Mouse (Mus musculus) lung, postnatal 0 days (tissue): ENCODE measurements at regions not wholly inside any gene's neighbourhood (a gene's known extent, or its start where the extent isn't known, plus 50 kb on each side); places are given as distances from the start of the nearest gene placed in this dataset.
A peak's percentile ranks its signal among the peaks of the same experiment; 100 is the strongest.

ENCODE experiments used
- ATAC-seq: fragments of 200-750 bp; cut with Nextera tagmentation; 2 replicates; pipeline ENCODE4 v1.8.0; 2017; ENCODE audit warnings: moderate library complexity
- DNase-seq: peaks from one replicate; pipeline ENCODE4 v3.0.0-alpha.2; 2016; ENCODE audit warnings: low spot score
- H3K27ac ChIP-seq: fragments of 300-500 bp; sonication (generic); 2 replicates; pipeline ENCODE4 v1.5.1; 2014; ENCODE audit warnings: antibody characterized with exemption, mild to moderate bottlenecking, low read length, mixed read lengths
- H3K27me3 ChIP-seq: fragments of 300-500 bp; sonication (generic); replicated peaks from 2 replicates; pipeline ENCODE4 v1.6.1; 2014; ENCODE audit warnings: low read length, mixed read lengths; ENCODE audit not compliant: insufficient read depth
- H3K36me3 ChIP-seq: fragments of 300-500 bp; sonication (generic); 2 replicates; pipeline ENCODE4 v1.6.1; 2014; ENCODE audit warnings: low read length, mixed read lengths; ENCODE audit not compliant: insufficient read depth
- H3K4me1 ChIP-seq: fragments of 300-500 bp; sonication (generic); 2 replicates; pipeline ENCODE4 v1.6.1; 2014; ENCODE audit warnings: antibody characterized with exemption, low read depth, low read length, mixed read lengths; ENCODE audit not compliant: insufficient read depth
- H3K4me2 ChIP-seq: fragments of 300-500 bp; sonication (generic); replicated peaks from 2 replicates; pipeline ENCODE4 v1.6.1; 2014; ENCODE audit warnings: low read depth, mild to moderate bottlenecking, low read length, moderate library complexity, mixed read lengths
- H3K4me3 ChIP-seq: fragments of 300-500 bp; sonication (generic); 2 replicates; pipeline ENCODE4 v1.5.1; 2014; ENCODE audit warnings: low read depth, low read length
- H3K9ac ChIP-seq: fragments of 300-500 bp; sonication (generic); replicated peaks from 2 replicates; pipeline ENCODE4 v1.6.1; 2014; ENCODE audit warnings: low read depth, mild to moderate bottlenecking
- H3K9me3 ChIP-seq: fragments of 300-500 bp; sonication (generic); 2 replicates; pipeline ENCODE4 v1.6.1; 2016; ENCODE audit warnings: low read length, mixed read lengths
- CTCF ChIP-seq: IDR thresholded peaks from 2 replicates; pipeline ENCODE4 v1.5.1; 2016; ENCODE audit warnings: antibody characterized with exemption, mild to moderate bottlenecking
- EP300 ChIP-seq: IDR thresholded peaks from 2 replicates; pipeline ENCODE4 v1.6.1; 2016; ENCODE audit warnings: antibody characterized with exemption, mild to moderate bottlenecking, control low read depth
- WGBS: fragments of 180-500 bp; shearing (Covaris S2); extraction: QIAGEN DNeasy Blood & Tissue Kit; methylation state at CpG from one replicate; pipeline ENCODE4 v1.1.7; 2014; 5-methylcytosine and 5-hydroxymethylcytosine counted together

DNA sequence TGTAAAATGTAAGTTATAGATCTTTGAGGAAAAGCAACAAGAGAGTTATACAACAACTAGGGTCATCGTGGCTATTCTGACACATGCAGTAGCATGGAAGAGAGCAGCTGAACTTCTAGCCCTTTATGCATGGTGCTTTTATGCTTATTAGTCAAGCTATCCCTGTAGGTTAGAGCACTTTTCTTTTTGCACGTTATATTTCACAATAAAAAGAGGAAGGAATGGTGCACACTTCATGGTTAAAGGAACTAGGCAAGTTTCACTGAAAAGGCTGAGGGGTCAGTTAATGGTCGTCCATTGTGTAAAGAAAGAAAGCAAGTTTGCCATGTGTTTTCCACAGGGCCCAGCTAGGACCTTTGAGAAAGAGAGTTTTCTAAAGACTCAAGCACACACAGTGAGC, 232.7 kb upstream of the Zfp703 start:
- H3K27ac ChIP-seq, result no peak overlapping the region
- no peak overlapping the region for H3K4me2 ChIP-seq
- no peak overlapping the region for H3K4me3 ChIP-seq
- 65% methylated on average over 3 of the region's 3 CpGs for WGBS
- no peaks in the 10 kb centered on the region for H3K4me1 ChIP-seq
- DNase-seq, result no peak
- H3K27me3 ChIP-seq, result no peaks in the 10 kb centered on the region
- no peak for ATAC-seq
- H3K36me3 ChIP-seq, result no peaks in the 10 kb centered on the region
- no peaks in the 10 kb centered on the region for H3K9me3 ChIP-seq
- no peak overlapping the region for H3K9ac ChIP-seq
- TF ChIP-seq CTCF (no peak), EP300 (no peak)

- Histone ChIP-seq H3K36me3 (no peaks in the 10 kb centered on the region), H3K27ac (no peak overlapping the region), H3K4me1 (no peaks in the 10 kb centered on the region), H3K4me2 (no peak overlapping the region), H3K4me3 (no peak overlapping the region), H3K27me3 (no peaks in the 10 kb centered on the region), H3K9me3 (no peaks in the 10 kb centered on the region), H3K9ac (no peak overlapping the region)
- DNase-seq (no peak), ATAC-seq (peak; percentile 24)
- TF ChIP-seq CTCF (no peak), EP300 (no peak)
- 80% methylated on average over 3 of the region's 3 CpGs for WGBS
Measured at GRCm38 (mm10) chr8:26746811-26747210, 230.3 kb upstream of the Zfp703 start.

GRCm38 (mm10) chr8:26747241-26747972, 229.7 kb upstream of the Zfp703 start:
- TF ChIP-seq EP300 (peak; percentile 46; the same call in 1 of the 2 replicates), CTCF (no peak)
- H3K4me3 ChIP-seq, result no peak overlapping the region
- H3K9ac ChIP-seq, result no peak overlapping the region
- no peaks in the 10 kb centered on the region for H3K9me3 ChIP-seq
- H3K36me3 ChIP-seq, result no peaks in the 10 kb centered on the region
- no peak overlapping the region for H3K4me2 ChIP-seq
- H3K27me3 ChIP-seq, result no peaks in the 10 kb centered on the region
- no peaks in the 10 kb centered on the region for H3K4me1 ChIP-seq
- peak; percentile 89 for DNase-seq
- 43% methylated on average over 19 of the region's 19 CpGs for WGBS
- no peak overlapping the region for H3K27ac ChIP-seq
- ATAC-seq, result peak; percentile 94

DNA sequence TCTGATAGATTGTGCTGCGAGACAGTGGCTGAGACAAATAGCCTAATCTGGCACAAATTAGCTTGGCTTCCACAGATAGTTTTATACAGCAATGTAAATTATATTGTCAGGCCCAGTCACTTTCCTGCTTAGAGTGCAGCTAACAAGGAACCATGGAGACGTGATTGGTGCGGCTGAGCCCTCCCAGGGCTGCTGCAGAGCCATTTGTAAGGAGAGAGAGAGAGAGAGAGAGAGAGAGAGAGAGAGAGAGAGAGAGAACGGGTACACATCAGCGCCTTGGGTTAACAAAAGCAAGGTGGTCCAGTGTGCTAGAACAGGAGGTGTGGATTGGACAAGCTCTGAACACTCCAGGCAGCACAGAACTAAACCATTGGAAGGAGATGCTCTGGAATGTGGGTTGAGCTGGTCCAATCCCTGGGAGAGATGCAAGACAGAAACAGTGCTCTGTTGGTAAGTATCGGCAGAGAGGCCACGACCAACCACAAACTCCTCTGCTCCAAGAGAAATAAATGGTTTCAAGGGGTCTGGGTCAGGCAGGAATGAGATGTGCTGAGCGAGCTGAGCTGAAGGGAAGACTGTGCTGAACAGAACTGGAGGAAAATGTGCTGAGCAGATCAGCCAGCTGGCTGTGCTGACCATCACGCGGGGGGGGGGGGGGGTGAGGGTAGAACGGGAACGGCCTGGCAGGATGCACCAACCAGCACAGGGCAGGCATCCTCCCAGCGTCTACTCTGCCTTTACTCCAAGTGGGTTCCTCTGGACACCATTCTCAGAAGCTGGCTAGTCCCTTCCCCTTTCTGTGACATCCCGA, 228.8 kb upstream of the Zfp703 start:
- Histone ChIP-seq H3K4me1 (no peaks in the 10 kb centered on the region), H3K9ac (no peak overlapping the region), H3K27me3 (no peaks in the 10 kb centered on the region), H3K27ac (no peak overlapping the region), H3K4me2 (no peak overlapping the region), H3K4me3 (no peak overlapping the region), H3K36me3 (no peaks in the 10 kb centered on the region), H3K9me3 (no peaks in the 10 kb centered on the region)
- 47% methylated on average over 9 of the region's 14 CpGs for WGBS
- DNase-seq (no peak), ATAC-seq (no peak)
- TF ChIP-seq CTCF, result no peak
- no peak for TF ChIP-seq EP300

DNA sequence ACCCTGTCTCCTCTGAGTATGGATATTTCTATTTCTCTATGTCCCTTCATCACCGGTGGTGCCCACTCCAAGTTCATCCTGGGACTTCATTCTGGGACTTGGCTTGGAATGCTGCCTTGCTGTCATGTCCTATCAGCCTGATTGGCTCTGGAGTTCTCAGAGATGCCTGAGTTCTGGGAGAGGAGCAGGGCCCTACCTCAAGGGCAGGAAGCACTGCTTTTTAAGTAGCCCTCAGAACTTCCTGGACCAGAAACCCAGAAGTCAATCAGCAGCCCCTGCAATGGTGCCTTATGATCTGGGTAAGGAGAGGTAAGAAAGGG, 228.2 kb upstream of the Zfp703 start:
- H3K4me3 ChIP-seq, result no peak overlapping the region
- no peak overlapping the region for H3K27ac ChIP-seq
- no peaks in the 10 kb centered on the region for H3K9me3 ChIP-seq
- no peak for TF ChIP-seq EP300
- TF ChIP-seq CTCF, result no peak
- DNase-seq, result no peak
- no peak overlapping the region for H3K9ac ChIP-seq
- no peaks in the 10 kb centered on the region for H3K27me3 ChIP-seq
- H3K36me3 ChIP-seq, result no peaks in the 10 kb centered on the region
- H3K4me2 ChIP-seq, result no peak overlapping the region
- H3K4me1 ChIP-seq, result no peaks in the 10 kb centered on the region
- ATAC-seq, result no peak
- WGBS, result 81% methylated on average over 1 of the region's 1 CpGs

GRCm38 (mm10) chr8:26750120-26750519, 227.0 kb upstream of the Zfp703 start:
- ATAC-seq (no peak), DNase-seq (no peak)
- H3K27ac ChIP-seq, result no peak overlapping the region
- no peak overlapping the region for H3K4me2 ChIP-seq
- TF ChIP-seq CTCF (no peak), EP300 (no peak)
- no peaks in the 10 kb centered on the region for H3K36me3 ChIP-seq
- no peak overlapping the region for H3K9ac ChIP-seq
- no peaks in the 10 kb centered on the region for H3K27me3 ChIP-seq
- H3K9me3 ChIP-seq, result no peaks in the 10 kb centered on the region
- 83% methylated on average over 1 of the region's 1 CpGs for WGBS
- no peaks in the 10 kb centered on the region for H3K4me1 ChIP-seq
- H3K4me3 ChIP-seq, result no peak overlapping the region
